Mouse (Mus musculus) forebrain, embryonic 14.5 days (tissue): ENCODE measurements around the gene Mrpl46. TPM values are rescaled to one million over a fixed set of nuclear protein-coding genes. Genes with fewer than 3 reads are reported as not detected.

Source experiments
- ATAC-seq: fragments of 200-750 bp; cut with Nextera tagmentation; 2 replicates; pipeline ENCODE4 v1.8.0; 2017; ENCODE audit warnings: mild to moderate bottlenecking, moderate library complexity
- DNase-seq: peaks from one replicate; pipeline ENCODE4 v3.0.0-alpha.2; 2015; ENCODE audit warnings: low spot score
- H3K27ac ChIP-seq: fragments of 300-500 bp; sonication (generic); 2 replicates; pipeline ENCODE4 v1.5.1; 2014; ENCODE audit warnings: low read depth, mild to moderate bottlenecking, control low read depth, low read length, moderate library complexity
- H3K27me3 ChIP-seq: fragments of 300-500 bp; sonication (generic); replicated peaks from 2 replicates; pipeline ENCODE4 v1.6.1; 2014; ENCODE audit warnings: low read length, control low read depth, mixed read lengths; ENCODE audit not compliant: control insufficient read depth, insufficient read depth
- H3K36me3 ChIP-seq: fragments of 300-500 bp; sonication (generic); 2 replicates; pipeline ENCODE4 v1.6.1; 2014; ENCODE audit warnings: low read length, control low read depth; ENCODE audit not compliant: control insufficient read depth, insufficient read depth
- H3K4me1 ChIP-seq: fragments of 300-500 bp; sonication (generic); 2 replicates; pipeline ENCODE4 v1.6.1; 2014; ENCODE audit warnings: antibody characterized with exemption, low read length, control low read depth; ENCODE audit not compliant: control insufficient read depth, insufficient read depth
- H3K4me2 ChIP-seq: fragments of 300-500 bp; sonication (generic); 2 replicates; pipeline ENCODE4 v1.6.1; 2014; ENCODE audit warnings: mild to moderate bottlenecking, control low read depth, low read length
- H3K4me3 ChIP-seq: fragments of 300-500 bp; sonication (generic); 2 replicates; pipeline ENCODE4 v1.5.1; 2014; ENCODE audit warnings: low read depth, low read length, control low read depth
- H3K9ac ChIP-seq: fragments of 300-500 bp; sonication (generic); 2 replicates; pipeline ENCODE4 v1.6.1; 2014; ENCODE audit warnings: mild to moderate bottlenecking, low read length, control low read depth, moderate library complexity
- H3K9me3 ChIP-seq: fragments of 300-500 bp; sonication (generic); replicated peaks from 2 replicates; pipeline ENCODE4 v1.6.1; 2016; ENCODE audit warnings: low read length, control low read depth, mixed read lengths; ENCODE audit not compliant: control insufficient read depth
- WGBS: fragments of 180-500 bp; shearing (Covaris S2); extraction: QIAGEN DNeasy Blood & Tissue Kit; methylation state at CpG from one replicate; pipeline ENCODE4 v1.1.7; 2014; 5-methylcytosine and 5-hydroxymethylcytosine counted together
- polyA plus RNA-seq: library from polyadenylated mRNA; unstranded; fragments of >200 nt; fragmentation: Nextera tagmentation; extraction: Ambion mirVana; gene quantifications from 2 replicates; pipeline ENCODE4 v1.2.1, GENCODE M21; 2014

The Mrpl46 gene
- polyA plus RNA-seq, 1 experiment from 2014 or later, result 71.4 TPM

DNA sequence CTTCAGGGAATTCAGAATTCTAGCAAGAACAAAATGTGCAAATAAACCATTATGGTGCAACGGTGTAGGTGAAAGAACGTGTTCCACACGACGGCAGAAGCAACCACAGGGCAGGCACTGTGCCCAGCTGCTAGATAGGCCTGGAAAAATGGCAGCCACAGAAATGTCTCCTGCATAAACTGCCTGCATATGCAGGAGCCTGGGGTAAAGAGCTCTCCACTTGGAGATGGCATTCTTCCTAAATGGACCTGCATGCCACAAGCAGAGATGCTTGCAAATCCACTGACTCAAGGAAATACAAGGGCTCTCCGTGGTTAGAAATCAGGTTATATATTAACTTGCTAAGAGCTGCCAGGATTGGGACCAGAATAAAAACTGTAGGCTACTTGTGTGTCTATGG is 4.6 kb downstream of the Mrpl46 start:
- DNase-seq (no peak), ATAC-seq (no peak)
- no peaks in the 10 kb centered on the region for H3K27me3 ChIP-seq
- peaks cover 7% of the 10 kb centered on the region for H3K4me1 ChIP-seq
- no peak overlapping the region for H3K4me2 ChIP-seq
- peaks cover 59% of the 10 kb centered on the region for H3K36me3 ChIP-seq
- no peaks in the 10 kb centered on the region for H3K9me3 ChIP-seq
- H3K9ac ChIP-seq, result no peak overlapping the region
- H3K27ac ChIP-seq, result no peak overlapping the region
- H3K4me3 ChIP-seq, result no peak overlapping the region
- 95% methylated on average over 5 of the region's 5 CpGs for WGBS

DNA sequence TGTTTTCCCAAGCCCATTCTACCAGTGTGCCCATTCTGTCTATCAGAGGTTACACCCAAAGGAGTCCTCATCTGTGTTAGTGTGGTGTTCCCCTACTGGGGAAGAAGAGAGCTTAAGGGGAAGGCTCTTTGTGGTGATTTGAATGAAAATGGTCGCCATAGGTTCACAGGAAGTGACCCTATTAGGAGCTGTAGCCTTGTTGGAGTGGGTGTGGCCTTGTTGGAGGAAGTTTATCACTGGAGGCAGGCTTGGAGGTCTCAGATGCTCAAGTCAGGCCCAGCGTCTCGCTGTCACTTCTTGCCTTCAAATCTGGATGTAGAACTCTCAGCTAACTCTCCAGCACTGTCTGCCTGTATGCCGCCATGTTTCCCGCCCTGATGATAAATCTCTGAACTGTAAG is 12.4 kb downstream of the Mrpl46 start:
- Histone ChIP-seq H3K27ac (no peak overlapping the region), H3K4me2 (no peak overlapping the region), H3K4me3 (no peak overlapping the region), H3K9me3 (no peaks in the 10 kb centered on the region), H3K4me1 (no peaks in the 10 kb centered on the region), H3K36me3 (peaks cover 31% of the 10 kb centered on the region), H3K9ac (no peak overlapping the region), H3K27me3 (no peaks in the 10 kb centered on the region)
- 84% methylated on average over 5 of the region's 5 CpGs for WGBS
- ATAC-seq (no peak), DNase-seq (no peak)

DNA sequence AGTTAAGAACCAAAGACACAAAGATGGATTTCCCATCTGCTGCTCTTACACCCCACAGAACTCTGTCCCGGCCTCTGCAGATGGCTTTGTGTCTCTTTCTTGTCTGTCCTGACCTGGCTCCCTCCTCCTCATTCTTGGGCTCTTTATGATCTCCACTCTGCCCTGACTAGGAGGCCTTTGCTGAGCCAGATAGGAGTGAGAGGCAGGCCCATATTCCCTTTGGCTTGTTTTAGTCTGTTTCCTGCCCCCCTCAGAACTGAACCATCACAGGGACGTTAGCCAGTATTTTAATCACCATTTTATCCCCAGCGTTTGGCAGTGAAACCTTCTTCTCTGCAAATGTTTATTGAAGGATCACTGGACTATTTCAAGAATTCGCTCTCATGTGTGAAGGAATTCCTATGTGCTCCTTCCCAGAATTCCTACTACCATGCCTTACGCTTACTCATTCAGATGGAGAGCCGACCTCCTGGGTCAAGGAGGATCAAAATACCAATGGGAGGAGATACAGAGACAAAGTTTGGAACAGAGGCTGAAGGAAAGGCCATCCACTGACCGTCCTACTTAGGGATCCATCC is 14.2 kb downstream of the Mrpl46 start:
- H3K36me3 ChIP-seq, result peaks cover 14% of the 10 kb centered on the region
- ATAC-seq (no peak), DNase-seq (no peak)
- no peak overlapping the region for H3K4me3 ChIP-seq
- H3K9me3 ChIP-seq, result no peaks in the 10 kb centered on the region
- H3K9ac ChIP-seq, result no peak overlapping the region
- H3K27me3 ChIP-seq, result no peaks in the 10 kb centered on the region
- WGBS, result 81% methylated on average over 7 of the region's 7 CpGs
- H3K27ac ChIP-seq, result no peak overlapping the region
- no peaks in the 10 kb centered on the region for H3K4me1 ChIP-seq
- H3K4me2 ChIP-seq, result no peak overlapping the region

DNA sequence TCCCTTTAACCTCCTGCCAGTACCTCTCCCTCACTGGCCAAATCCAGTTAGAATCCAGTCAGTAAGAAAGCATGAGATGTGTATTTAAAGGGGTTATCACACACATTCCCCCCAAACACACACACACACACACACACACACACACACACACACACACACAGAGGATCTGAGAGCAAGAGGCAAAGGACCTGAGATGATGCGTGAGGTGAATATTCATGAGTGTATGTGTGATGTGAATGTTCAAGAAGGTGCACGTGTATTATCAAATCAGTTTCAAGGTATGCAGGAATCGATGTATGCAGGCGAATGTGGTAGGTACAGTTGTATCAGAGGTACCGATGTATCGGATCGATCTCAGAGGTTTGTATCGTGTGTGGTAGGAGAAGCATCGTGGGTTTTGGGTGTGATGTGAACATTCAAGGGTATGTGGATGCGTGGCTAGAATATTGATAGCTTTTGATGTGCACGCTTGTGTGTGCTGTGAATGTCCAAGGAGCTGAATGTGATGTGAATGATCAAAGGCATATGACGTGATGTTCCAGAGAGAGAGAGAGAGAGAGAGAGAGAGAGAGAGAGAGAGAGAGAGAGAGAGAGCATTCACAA is 15.3 kb downstream of the Mrpl46 start:
- Histone ChIP-seq H3K9me3 (no peaks in the 10 kb centered on the region), H3K9ac (no peak overlapping the region), H3K4me3 (no peak overlapping the region), H3K27ac (no peak overlapping the region), H3K4me1 (no peaks in the 10 kb centered on the region), H3K4me2 (no peak overlapping the region), H3K27me3 (no peaks in the 10 kb centered on the region), H3K36me3 (peaks cover 3% of the 10 kb centered on the region; the same call in 1 of the 2 replicates)
- DNase-seq (no peak), ATAC-seq (no peak)
- WGBS, result 81% methylated on average over 12 of the region's 12 CpGs

DNA sequence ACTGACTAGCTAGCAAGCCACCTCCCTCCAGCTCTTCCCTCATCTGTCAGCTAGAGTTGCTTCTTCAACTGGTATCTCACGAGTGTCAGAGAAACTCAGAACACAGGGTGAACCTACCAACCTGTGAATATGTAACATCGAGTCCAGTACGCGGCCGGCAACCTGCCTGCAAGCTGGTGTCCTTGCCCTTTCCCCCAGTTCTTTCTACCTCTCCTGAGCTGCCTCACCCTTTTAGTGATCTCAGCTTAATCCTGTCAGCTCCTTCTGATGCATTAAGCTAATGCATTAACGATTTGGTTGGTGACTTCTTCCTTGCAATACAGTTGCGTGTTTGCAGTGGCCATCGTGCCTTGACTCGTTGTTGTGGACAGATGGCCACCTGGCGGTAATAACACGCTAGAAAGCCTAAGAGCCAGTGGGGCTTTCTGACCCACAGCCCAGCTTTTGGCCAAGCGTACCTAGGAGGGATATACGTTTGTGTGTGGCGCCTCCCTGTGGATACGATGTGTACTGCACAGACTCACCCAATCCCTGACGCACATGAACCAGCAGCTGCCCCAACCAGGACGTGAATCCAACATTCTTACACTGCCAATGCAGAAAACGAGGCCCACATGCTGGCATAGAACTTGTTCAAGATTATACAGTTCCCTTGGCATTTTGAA is 17.2 kb downstream of the Mrpl46 start:
- Histone ChIP-seq H3K4me1 (no peaks in the 10 kb centered on the region), H3K4me2 (peak overlapping the region; percentile 29), H3K27me3 (no peaks in the 10 kb centered on the region), H3K27ac (no peak overlapping the region), H3K4me3 (no peak overlapping the region), H3K9ac (no peak overlapping the region), H3K9me3 (no peaks in the 10 kb centered on the region), H3K36me3 (no peaks in the 10 kb centered on the region)
- peak; percentile 90 for DNase-seq
- 20% methylated on average over 18 of the region's 18 CpGs for WGBS
- ATAC-seq, result peak; percentile 84

DNA sequence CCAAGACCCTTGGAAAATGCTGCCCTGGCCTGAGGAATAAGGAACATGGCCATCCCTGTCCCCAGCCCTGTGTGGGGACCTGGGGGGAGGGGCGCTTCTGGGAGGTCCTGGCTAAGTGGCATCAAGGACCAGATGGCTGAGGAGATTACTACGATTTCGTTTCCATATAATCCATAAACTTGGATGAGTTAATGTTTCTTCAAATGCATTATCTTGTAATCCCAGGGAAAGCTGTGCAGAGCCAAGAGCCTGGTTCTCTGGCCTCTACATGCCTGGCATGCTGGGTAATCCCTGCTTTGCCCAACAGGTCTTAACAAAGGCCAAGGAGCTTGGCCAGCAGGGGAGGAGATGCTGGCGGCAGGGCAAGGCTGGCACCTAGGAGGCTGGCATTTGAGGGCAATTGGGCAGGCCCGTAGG is 18.1 kb downstream of the Mrpl46 start:
- no peak overlapping the region for H3K4me2 ChIP-seq
- 62% methylated on average over 5 of the region's 5 CpGs for WGBS
- H3K4me1 ChIP-seq, result no peaks in the 10 kb centered on the region
- no peak overlapping the region for H3K27ac ChIP-seq
- H3K4me3 ChIP-seq, result no peak overlapping the region
- no peaks in the 10 kb centered on the region for H3K9me3 ChIP-seq
- no peaks in the 10 kb centered on the region for H3K36me3 ChIP-seq
- DNase-seq, result no peak
- H3K9ac ChIP-seq, result no peak overlapping the region
- no peak for ATAC-seq
- H3K27me3 ChIP-seq, result no peaks in the 10 kb centered on the region

DNA sequence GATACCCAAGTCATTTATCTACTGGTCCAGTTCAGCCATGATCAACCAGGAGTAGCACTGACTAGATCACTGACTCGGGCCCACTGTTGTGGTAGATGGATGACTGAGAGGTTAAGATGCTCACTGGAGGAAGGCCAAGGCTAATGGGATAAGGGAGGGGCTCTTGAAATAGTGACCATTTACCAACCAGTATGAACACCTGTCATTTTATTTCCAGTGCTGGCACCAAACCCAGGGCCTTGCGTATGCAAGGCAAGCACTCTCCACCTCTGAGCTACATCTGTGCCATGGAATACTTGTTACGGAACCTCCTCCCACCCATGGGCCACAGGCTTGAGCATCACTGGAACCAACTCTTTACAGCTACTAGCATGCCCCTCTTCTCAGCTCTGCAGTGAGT is 19.5 kb downstream of the Mrpl46 start:
- no peak for DNase-seq
- no peaks in the 10 kb centered on the region for H3K27me3 ChIP-seq
- ATAC-seq, result no peak
- H3K36me3 ChIP-seq, result no peaks in the 10 kb centered on the region
- no peaks in the 10 kb centered on the region for H3K9me3 ChIP-seq
- no peak overlapping the region for H3K4me3 ChIP-seq
- no peak overlapping the region for H3K9ac ChIP-seq
- no peak overlapping the region for H3K4me2 ChIP-seq
- WGBS, result 92% methylated on average over 3 of the region's 3 CpGs
- H3K27ac ChIP-seq, result no peak overlapping the region
- no peaks in the 10 kb centered on the region for H3K4me1 ChIP-seq

DNA sequence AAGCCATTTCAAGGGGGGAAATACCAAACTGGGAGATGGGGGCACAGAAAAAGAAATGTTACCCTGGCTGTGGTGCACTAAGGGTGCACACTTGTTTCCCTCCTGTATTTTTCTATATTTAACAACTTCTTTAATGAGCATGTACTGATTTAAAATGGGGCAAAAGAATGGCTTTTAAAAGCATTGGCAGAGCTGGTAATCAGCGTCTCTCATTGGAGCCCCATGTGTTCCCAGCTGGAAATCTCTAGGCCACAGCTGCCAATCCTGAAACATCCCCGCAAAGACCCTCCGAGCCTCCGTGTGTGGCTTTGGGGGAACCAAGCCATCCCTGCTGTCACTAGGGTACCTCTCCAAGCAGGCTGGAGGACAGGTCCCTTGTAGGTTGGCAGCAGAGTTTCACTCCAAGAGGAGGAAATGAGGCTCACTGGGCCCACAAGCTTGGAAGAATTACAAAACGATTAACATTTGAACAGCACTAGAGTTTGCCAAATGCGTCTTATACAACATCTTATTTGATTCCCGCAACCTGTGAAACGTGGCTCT is 28.8 kb downstream of the Mrpl46 start:
- H3K9ac ChIP-seq, result no peak overlapping the region
- peak overlapping the region; percentile 44; the same call in 1 of the 2 replicates for H3K27ac ChIP-seq
- H3K36me3 ChIP-seq, result no peaks in the 10 kb centered on the region
- no peaks in the 10 kb centered on the region for H3K9me3 ChIP-seq
- H3K27me3 ChIP-seq, result no peaks in the 10 kb centered on the region
- H3K4me2 ChIP-seq, result no peak overlapping the region
- no peak overlapping the region for H3K4me3 ChIP-seq
- 36% methylated on average over 8 of the region's 8 CpGs for WGBS
- peaks cover 4% of the 10 kb centered on the region; the same call in 1 of the 2 replicates for H3K4me1 ChIP-seq
- DNase-seq (peak; percentile 39), ATAC-seq (no peak; the same call in 1 of the 2 replicates)
